Mouse (Mus musculus) gonadal fat pad, adult 2 months (tissue): Measurements from ENCODE around the gene Hpgds. TPM values are rescaled to one million over a fixed set of nuclear protein-coding genes. Genes with fewer than 3 reads are reported as not detected.

Source experiments
- polyA plus RNA-seq: library from polyadenylated mRNA; depleted of rRNA; stranded (reverse); fragments of >200 nt; gene quantifications from 2 replicates; pipeline ENCODE4 v1.2.3, GENCODE M21; 2012; rRNA removed

Gene Hpgds
- polyA plus RNA-seq, 1 experiment = 1.9 TPM

Other genes with a start within 250 kb of the Hpgds start
- gene Smarcad1, start 102.3 kb downstream of the Hpgds start, polyA plus RNA-seq = 15.6 and 17.6 TPM in 2 replicates
- 0.43 and 0.49 TPM in 2 replicates for gene C130060K24Rik, start 236.2 kb upstream of the Hpgds start, polyA plus RNA-seq